Mouse (Mus musculus) kidney, postnatal 14 days (tissue): ENCODE measurements around the gene Pagr1b.

ENCODE experiments used
- DNase-seq: peaks from one replicate; pipeline ENCODE4 v3.0.0; 2022; ENCODE audit warnings: mixed read lengths

The Pagr1b gene

DNA sequence TGATC, at the start of gene Pagr1b:
Pagr1b (minus strand) TSS at position 4 of the 5 bp plus-strand sequence.
- DNase-seq, result no peak

- DNase-seq, result no peak
These were observed 49.3 kb upstream of the Pagr1b start for GRCm38 (mm10) chr7:127065538-127065937.

- DNase-seq, result no peak
These were observed 38.8 kb upstream of the Pagr1b start for GRCm38 (mm10) chr7:127055026-127055585.

- DNase-seq, result peak; percentile 93
These were observed 25.8 kb upstream of the Pagr1b start, which contains the start of gene Kif22 for GRCm38 (mm10) chr7:127041851-127042672. Gene Kif22 (minus strand): TSS chr7:127042471.

DNA sequence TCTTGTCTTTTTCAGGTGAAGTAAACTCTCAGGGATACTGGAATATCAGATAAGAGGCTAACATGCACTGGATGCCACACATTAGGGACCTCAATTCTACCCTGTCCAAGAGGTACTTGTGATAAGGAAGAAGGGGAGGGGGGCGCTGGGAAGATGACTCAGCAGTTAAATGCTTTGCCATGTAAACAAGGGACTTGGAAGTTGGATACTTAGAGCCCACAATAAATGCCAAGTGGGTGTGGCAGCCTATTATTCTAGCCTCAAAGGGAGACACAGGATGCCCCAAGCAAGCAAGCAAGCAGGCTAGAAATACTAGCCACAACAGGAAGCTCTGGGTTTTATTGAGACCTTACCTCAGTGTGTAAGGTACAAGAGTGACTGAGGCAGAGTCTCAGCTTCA, 15.0 kb upstream of the Pagr1b start:
- DNase-seq, result no peak

DNA sequence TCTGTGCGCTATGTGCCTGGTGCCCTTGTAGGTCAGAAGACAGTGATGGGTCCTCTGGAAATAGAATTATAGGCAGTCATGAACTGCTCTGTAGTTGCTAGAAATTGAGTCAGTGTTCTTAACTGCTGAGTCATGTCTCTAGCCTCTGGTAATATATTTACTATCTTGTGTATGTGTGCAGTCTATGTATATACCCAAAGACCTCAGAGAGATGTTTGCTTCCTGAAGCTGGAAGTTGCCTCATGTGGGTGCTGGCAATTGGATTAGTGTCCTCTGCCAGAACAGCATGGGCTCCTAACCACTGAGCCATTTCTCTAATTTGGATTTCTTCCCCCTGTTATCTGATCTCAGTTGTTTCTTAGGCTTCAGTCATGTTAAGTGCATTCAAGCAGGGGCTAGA, 13.9 kb upstream of the Pagr1b start:
- no peak for DNase-seq

GRCm38 (mm10) chr7:127027885-127028284, 11.6 kb upstream of the Pagr1b start:
- no peak for DNase-seq

- DNase-seq, result peak; percentile 100
These were observed 10.9 kb upstream of the Pagr1b start, which contains the start of gene Maz for GRCm38 (mm10) chr7:127026984-127027726. Gene Maz (minus strand): TSS chr7:127027037.

DNA sequence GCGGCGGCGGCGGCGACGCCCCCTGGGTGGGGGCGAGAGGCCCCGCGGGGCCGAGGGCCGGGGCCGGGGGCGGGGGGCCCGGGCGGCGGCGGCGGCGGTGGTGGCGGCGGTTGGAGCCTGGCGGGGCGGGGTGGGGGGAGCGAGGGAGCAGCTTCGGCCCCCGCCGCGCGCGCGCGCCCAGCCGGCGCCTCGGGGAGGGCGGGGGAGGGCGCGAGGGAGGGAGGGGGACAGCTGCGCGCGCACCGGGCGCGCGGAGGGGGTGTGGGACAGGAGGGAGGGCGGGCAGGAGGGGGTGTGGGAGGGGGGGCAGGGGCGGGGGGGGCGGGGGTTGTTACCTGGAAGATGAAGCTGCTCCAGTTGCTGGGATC, 10.3 kb upstream of the Pagr1b start:
- no peak for DNase-seq

GRCm38 (mm10) chr7:127026161-127026600, 9.9 kb upstream of the Pagr1b start:
- peak; percentile 87 for DNase-seq

- peak; percentile 67 for DNase-seq
These were observed 9.4 kb upstream of the Pagr1b start for GRCm38 (mm10) chr7:127025556-127026160.

- peak; percentile 91 for DNase-seq
These were observed 8.7 kb upstream of the Pagr1b start for GRCm38 (mm10) chr7:127024755-127025555.

DNA sequence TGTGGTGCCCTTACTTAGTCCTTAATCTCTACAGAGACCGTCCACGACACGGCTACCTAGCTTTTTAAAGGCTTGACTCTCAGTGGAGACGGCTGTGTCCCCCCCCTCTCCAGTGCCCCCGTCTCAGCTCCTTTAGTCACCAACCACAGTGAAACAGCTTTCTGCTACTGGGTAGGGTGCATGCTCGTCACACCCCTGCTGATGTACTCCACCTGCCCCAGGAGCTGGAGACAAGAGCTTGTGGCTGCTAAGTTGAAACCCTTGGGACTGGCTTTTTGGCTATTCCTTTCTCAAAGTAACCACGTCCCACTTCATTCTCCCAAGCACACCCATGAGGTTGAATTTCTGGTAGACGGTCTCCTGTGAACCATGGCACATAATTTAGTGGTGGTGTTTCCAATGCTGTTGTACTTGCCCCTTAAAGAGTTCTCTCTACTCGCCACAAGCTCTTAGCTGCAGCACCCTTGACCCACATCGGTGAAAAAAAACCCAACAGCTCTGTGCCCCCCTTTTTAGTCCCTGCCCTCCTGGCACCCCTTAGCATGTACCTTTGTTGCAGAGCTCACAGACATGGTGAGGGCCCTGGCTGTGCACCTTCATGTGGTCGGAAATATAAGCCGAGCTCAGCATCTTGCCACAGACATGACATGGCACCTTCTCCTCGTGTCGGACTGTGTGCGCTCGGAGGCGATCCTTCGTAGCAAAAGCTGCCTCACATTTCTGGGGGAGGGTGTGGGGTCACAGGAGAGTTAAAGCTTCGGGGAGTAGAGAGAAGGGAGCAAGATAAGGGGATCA, 7.8 kb upstream of the Pagr1b start:
- no peak for DNase-seq

GRCm38 (mm10) chr7:127023272-127023691, 7.0 kb upstream of the Pagr1b start:
- no peak for DNase-seq

- no peak for DNase-seq
These were observed 6.4 kb upstream of the Pagr1b start for GRCm38 (mm10) chr7:127022528-127023271.

GRCm38 (mm10) chr7:127021563-127022527, 5.6 kb upstream of the Pagr1b start:
- no peak for DNase-seq

DNA sequence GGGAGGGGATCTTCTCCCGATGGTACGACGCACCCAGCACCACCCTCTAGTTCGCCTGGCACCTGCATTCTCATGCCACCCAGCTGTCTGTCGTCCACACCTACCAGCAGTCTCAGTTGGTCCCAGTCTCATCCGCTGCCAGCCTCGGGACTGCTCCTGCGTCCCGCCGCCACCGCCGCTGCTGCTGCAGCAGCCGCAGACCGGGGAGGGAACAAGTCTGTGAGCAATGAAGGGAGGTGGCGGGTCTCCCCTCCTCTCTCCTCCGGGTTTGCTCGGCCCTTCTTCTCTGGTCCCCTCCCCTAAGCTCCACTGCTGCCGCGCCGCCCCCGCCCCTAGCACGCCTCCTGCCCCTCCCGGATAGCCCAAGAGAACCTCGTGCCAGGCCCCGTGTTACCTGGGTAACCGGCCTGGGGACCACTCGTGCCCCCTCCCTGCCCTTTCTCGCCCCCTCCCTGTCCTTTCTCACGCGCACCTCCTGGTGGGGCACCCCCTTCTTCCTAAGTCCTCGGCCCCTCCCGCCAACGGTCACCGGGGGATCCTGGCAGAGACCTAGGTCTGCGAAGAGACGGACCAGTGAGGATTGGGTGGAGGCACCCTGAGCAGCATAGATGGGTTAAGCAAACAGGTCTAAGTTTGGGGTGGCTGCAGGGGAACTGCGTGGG, 4.7 kb upstream of the Pagr1b start, which contains the start of the genes Gm42742 and Prrt2:
Gm42742 (minus strand) TSS at position 197 of the 662 bp plus-strand sequence.
Prrt2 (minus strand) TSS at position 311 of the 662 bp plus-strand sequence.
- DNase-seq, result peak; percentile 64

- DNase-seq, result no peak
These were observed 4.2 kb upstream of the Pagr1b start for GRCm38 (mm10) chr7:127020491-127020890.

DNA sequence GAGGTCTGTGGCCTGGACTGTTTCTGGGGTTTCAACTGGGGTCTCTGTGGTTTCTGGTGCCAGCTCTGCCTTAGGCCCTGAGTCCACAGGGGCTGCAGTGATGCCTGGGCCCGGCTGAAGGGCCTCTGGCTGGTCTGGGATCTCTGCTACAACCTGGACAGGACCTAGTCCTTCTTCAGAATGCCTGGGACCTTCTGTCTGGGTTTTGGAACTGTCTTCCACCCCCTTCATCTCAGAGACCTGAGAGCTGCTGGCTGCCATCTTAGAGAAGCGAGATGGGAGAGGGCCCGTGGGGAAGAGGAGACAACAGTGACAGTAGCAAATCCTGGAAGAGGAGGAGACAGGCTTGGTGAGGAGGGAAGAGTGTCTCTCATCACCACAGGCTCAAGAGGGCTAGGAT, 3.7 kb upstream of the Pagr1b start:
- no peak for DNase-seq
